ENCODE assay signal across 11 mouse cellular contexts in genomic region chr4:47422194-47422593, GRCm38 (mm10).
"Had no signal": no experiment of that assay in that cellular context is flagged by ENCODE, and none has a peak within 500 bp of the region (broad histone marks: within the 10 kb centered on the region; RNA-seq: fewer than 3 reads in every experiment).

No protein-coding gene starts in this region.

- H3K4me2 ChIP-seq: intestine, embryonic 15.5 days; limb, embryonic 15.5 days; midbrain, embryonic 13.5 days had no signal

- H3K27ac ChIP-seq: intestine, embryonic 15.5 days; left cerebral cortex, adult 2 months; limb, embryonic 15.5 days; midbrain, embryonic 13.5 days; stomach, postnatal 0 days had no signal

- H3K4me1 ChIP-seq: intestine, embryonic 15.5 days had no signal

- H3K36me3 ChIP-seq: intestine, embryonic 15.5 days; limb, embryonic 15.5 days; midbrain, embryonic 13.5 days had no signal

- ATAC-seq: intestine, embryonic 15.5 days; lung, postnatal 0 days; midbrain, embryonic 13.5 days had no signal

- H3K27me3 ChIP-seq: intestine, embryonic 15.5 days; limb, embryonic 15.5 days; midbrain, embryonic 13.5 days had no signal

- H3K9ac ChIP-seq: intestine, embryonic 15.5 days; limb, embryonic 15.5 days; midbrain, embryonic 13.5 days had no signal

- DNase-seq: kidney, adult 18-20 months; kidney, postnatal 14 days; lung, adult 2 months; lung, postnatal 36 days; thymus, postnatal 4 days had no signal

- H3K4me3 ChIP-seq: intestine, embryonic 15.5 days; left cerebral cortex, adult 2 months; limb, embryonic 15.5 days; midbrain, embryonic 13.5 days had no signal

- H3K9me3 ChIP-seq: intestine, embryonic 15.5 days; limb, embryonic 15.5 days; midbrain, embryonic 13.5 days had no signal
